Mouse (Mus musculus): ENCODE results near the gene Trim12c. TPM values are rescaled to one million over a fixed set of nuclear protein-coding genes. Genes with fewer than 3 reads are reported as not detected.

The Trim12c gene
- 10 to 100 TPM; 19.3 to 21.5 TPM for polyA plus RNA-seq (2017; shearing (Covaris generic))

DNA sequence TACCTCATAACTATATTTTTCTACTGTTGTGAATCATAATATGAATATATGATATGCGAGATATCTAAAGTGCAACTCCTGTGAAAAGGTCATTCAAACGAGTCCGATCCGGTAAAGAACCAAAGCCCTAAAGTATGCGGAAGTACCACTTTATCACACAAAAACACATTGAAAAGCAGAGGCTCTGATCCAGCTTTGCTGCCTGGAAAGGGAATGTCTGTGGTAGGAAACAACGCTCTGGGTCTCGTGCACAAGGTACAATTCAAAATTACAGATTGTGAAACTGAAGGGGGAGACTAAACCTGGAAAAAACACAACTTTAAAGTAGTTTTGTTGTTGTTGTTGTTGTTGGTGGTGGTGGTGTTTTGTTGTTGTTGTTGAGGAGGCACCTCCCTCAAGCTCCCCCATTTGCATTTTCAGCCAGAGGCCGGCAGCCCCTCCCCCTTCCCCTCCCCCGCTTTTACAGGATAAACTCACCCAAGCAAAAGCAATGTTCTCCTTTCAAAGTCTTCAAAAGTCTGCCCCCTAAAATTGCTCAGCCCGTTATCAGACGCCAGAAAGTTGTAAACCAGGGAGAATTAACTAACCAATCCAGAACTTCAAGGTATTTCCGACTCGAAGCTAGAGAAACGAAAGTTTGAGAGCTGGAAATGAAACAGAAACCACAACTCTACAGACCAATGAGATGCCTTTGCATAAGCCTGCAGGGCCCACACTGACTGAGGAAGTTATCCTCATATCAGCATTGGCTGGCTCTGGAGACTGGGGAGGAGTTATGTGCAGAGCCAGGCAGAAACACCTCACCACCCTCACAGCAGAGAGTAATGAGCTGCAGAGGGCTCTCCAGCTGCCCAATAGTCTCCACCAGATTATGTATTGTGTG, at the start of gene Trim12c:
Trim12c (minus strand) TSS at position 646 of the 883 bp plus-strand sequence.

DNA sequence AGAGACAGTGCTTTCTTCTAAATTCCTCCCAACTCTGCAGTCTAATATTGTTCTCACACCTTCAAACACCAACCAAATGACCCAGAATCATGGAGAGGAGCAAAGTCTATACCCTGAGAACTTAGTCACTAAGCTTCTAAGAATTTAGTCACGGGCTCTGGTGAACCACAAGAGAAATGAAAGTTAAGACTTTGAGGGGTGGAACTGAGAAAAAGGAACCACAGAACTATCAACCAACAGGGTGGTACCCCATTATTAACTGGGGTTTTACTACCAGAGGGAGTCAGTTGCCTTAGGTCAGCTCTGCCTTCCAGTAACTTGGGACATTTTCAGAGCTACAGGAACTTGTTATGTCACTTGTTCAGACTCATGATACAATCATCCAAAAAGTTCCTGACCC, 47.5 kb upstream of the Trim12c start, which contains the start of gene Trim30c:
Trim30c (minus strand) TSS at position 140 of the 400 bp plus-strand sequence.

DNA sequence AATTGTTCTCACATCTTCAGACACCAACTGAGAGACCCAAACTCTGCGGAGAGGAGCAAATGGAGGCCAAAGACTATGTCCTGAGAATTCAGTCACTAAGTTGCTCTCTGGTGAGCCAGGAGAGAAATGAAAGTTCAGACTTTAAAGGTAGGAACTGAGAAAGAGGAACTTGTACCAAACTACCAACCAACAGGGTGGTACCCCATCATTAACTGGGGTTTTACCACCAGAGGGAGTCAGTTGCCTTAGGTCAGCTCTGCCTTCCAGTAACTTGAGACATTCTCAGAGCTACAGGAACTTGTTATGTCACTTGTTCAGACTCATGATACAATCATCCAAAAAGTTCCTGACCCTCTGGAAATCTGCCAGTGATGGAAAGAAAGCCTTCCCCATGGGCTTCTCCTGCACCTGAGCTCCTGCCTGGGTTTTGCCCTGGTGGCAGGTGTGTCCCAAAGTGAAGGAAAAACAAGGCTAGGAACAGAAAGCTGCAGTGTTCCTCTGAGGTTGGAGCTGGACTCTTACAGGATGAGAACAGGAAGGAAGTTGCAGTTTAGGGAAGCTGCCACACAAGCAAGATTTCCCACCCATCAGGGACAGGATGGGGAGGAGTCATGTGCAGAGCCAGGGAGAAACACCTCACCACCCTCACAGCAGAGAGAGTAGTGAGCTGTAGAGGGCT, 16.7 kb upstream of the Trim12c start, which contains the start of gene Trim30b:
Trim30b (minus strand) TSS at position 149 of the 679 bp plus-strand sequence.

DNA sequence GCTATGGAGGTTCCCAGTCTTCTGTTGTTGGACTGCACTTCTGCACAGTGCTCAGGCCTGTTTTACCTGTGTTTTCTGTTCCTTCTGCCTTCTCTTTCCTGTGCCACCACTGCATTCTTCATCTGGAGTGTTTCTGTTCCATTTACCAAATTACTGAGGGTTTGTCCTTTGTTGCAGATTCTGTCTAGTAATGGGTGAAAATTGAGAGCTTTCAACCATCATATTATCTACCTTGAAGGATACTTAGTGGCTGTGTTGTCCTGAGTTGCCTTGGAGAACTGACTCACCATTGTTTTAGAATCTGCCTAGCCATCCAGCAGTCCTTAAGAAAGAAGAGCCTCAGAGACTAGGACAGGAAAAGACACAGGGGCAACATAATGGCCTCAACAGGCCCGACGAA, 24.0 kb downstream of the Trim12c start, which contains the start of gene Trim34b:
Trim34b (plus strand) TSS at position 301 of the 400 bp plus-strand sequence.

DNA sequence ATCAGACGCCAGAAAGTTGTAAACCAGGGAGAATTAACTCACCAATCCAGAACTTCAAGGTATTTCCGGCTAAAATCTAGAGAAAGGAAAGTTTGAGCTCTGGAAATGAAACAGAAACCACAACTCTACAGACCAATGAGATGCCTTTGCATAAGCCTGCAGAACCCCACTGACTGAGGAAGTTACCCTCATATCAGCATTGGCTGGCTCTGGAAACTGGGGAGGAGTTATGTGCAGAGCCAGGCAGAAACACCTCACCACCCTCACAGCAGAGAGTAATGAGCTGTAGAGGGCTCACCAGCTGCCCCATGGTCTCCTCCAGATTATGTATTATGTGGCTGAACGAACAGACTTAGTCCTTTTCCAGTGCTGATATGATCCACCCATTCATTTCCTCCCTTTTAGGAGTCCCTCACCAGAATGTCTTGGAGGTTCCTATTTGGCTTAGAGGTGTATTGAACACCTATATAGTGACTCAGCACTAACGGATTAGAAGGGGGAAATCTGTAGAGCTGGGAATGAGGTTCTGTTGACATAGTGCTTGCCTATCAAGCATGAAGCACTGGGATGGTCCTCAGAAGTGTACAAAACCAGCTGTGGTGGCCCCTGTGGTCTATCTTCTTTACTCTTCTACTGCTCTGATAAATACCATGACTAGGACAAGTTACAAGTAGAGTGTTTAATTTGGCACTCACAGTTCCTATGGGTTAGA, 37.6 kb downstream of the Trim12c start, which contains the start of gene Trim12a:
Trim12a (minus strand) TSS at position 98 of the 712 bp plus-strand sequence.

Other genes with a start within 250 kb of the Trim12c start
- gene Olfr646, start 248.5 kb downstream of the Trim12c start, polyA plus RNA-seq (2017; shearing (Covaris generic)): under 1 TPM in 1 of 2 experiments, not detected in 1; 0.31 TPM
- not detected for gene Ubqln5, start 223.5 kb downstream of the Trim12c start, polyA plus RNA-seq (2017; shearing (Covaris generic))
- not detected for gene Olfr643, start 216.0 kb downstream of the Trim12c start, polyA plus RNA-seq (2017; shearing (Covaris generic))
- gene Ubqln3, start 210.1 kb downstream of the Trim12c start, polyA plus RNA-seq (2017; shearing (Covaris generic)): not detected
- not detected for gene Ubqlnl, start 202.8 kb downstream of the Trim12c start, polyA plus RNA-seq (2017; shearing (Covaris generic))
- gene Olfm5, start 188.5 kb downstream of the Trim12c start, polyA plus RNA-seq (2017; shearing (Covaris generic)): under 1 TPM in 1 of 2 experiments, not detected in 1; 0.07 TPM
- gene Olfr648, start 170.0 kb downstream of the Trim12c start, polyA plus RNA-seq (2017; shearing (Covaris generic)): under 1 TPM in 1 of 2 experiments, not detected in 1; 0.10 TPM
- gene Olfr649, start 157.4 kb downstream of the Trim12c start, polyA plus RNA-seq (2017; shearing (Covaris generic)): not detected
- 1 to 10 TPM; 2.7 to 3.6 TPM for gene Trim6, start 134.6 kb downstream of the Trim12c start, polyA plus RNA-seq (2017; shearing (Covaris generic))
- gene Trim34a, start 108.9 kb downstream of the Trim12c start, polyA plus RNA-seq (2017; shearing (Covaris generic)): 10 to 100 TPM; 41.8 to 55.6 TPM
- 10 to 100 TPM; 25.7 to 25.9 TPM for gene Trim5, start 65.3 kb downstream of the Trim12c start, polyA plus RNA-seq (2017; shearing (Covaris generic))
- 100 to 1,000 TPM; 128 to 154 TPM for gene Trim12a, start 37.9 kb downstream of the Trim12c start, polyA plus RNA-seq (2017; shearing (Covaris generic))
- gene Trim34b, start 23.9 kb downstream of the Trim12c start, polyA plus RNA-seq (2017; shearing (Covaris generic)): 1 to 10 TPM; 1.5 to 2.2 TPM
- 1 to 10 TPM in 1 of 2 experiments, under 1 TPM in 1; 0.69 to 1.5 TPM for gene Trim30b, start 16.5 kb upstream of the Trim12c start, polyA plus RNA-seq (2017; shearing (Covaris generic))
- gene Trim30c, start 47.5 kb upstream of the Trim12c start, polyA plus RNA-seq (2017; shearing (Covaris generic)): under 1 TPM; 0.60 to 0.82 TPM
- 10 to 100 TPM; 52.1 to 52.3 TPM for gene Trim30a, start 111.8 kb upstream of the Trim12c start, polyA plus RNA-seq (2017; shearing (Covaris generic))
- gene Trim30d, start 154.5 kb upstream of the Trim12c start, polyA plus RNA-seq (2017; shearing (Covaris generic)): 10 to 100 TPM; 18.5 to 22.7 TPM
- under 1 TPM in 1 of 2 experiments, not detected in 1; 0.64 TPM for gene Olfr651, start 196.8 kb upstream of the Trim12c start, polyA plus RNA-seq (2017; shearing (Covaris generic))
- gene Olfr652, start 207.5 kb upstream of the Trim12c start, polyA plus RNA-seq (2017; shearing (Covaris generic)): 1 to 10 TPM in 1 of 2 experiments, under 1 TPM in 1; 0.14 to 1.6 TPM
- gene Olfr653, start 224.0 kb upstream of the Trim12c start, polyA plus RNA-seq (2017; shearing (Covaris generic)): under 1 TPM in 1 of 2 experiments, not detected in 1; 0.83 TPM
- gene Olfr654, start 233.7 kb upstream of the Trim12c start, polyA plus RNA-seq (2017; shearing (Covaris generic)): not detected
- under 1 TPM in 1 of 2 experiments, not detected in 1; 0.51 TPM for gene Olfr655, start 248.4 kb upstream of the Trim12c start, polyA plus RNA-seq (2017; shearing (Covaris generic))